Mouse (Mus musculus) liver (tissue): ENCODE measurements around the gene AI597479.
"Not testable (repeated sequence)": the region's sequence is repeated elsewhere in the genome, so short reads cannot be mapped to it uniquely, and the experiment has no call there.

Experiments used
- DNase-seq: peaks from one replicate; pipeline ENCODE4 v3.0.0-alpha.2; 2020; ENCODE audit warnings: mixed read lengths

The AI597479 gene

DNA sequence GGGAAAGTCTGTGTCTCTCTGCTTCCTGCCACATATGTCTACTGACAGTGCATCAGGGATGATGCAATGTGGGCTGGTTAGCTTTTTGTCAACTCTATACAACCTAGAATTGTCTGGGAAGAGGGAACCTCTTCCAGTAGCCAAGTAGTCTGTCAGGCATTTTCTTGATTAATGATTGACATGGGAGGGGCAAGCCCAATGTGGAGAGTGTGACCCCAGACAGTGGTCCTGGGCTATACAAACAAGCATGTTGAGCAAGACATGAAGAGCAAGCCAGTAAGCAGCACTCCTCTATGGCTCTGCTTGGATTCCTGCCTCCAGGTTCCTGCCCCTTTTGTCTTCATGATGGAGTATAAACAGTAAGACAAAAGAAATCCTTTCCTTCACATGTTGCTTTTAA is 28.7 kb downstream of the AI597479 start:
- no peak for DNase-seq

- DNase-seq: no peak
These were observed 29.5 kb downstream of the AI597479 start for GRCm38 (mm10) chr1:43127820-43128610.

GRCm38 (mm10) chr1:43130219-43130981 is 31.9 kb downstream of the AI597479 start:
- DNase-seq: no peak

- DNase-seq: no peak
These were observed 33.1 kb downstream of the AI597479 start for GRCm38 (mm10) chr1:43131591-43131990.

DNA sequence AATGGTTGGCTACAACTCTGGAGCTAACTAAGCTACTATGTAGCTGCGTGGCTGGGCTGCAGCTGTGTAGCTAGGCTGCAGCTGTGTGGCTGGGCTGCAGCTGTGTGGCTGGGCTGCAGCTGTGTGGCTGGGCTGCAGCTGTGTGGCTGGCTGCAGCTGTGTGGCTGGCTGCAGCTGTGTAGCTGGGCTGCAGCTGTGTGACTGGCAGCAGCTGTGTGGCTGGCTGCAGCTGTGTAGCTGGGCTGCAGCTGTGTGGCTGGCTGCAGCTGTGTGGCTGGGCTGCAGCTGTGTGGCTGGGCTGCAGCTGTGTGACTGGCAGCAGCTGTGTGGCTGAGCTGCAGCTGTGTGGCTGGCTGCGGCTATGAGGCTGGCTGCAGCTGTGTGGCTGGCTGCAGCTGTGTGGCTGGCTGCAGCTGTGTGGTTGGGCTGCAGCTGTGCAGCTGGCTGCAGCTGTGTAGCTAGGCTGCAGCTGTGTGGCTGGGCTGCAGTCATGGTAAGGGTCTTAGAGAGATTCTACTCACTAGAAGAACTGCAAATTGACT is 38.0 kb downstream of the AI597479 start:
- DNase-seq: not testable (repeated sequence)

- no peak for DNase-seq
These were observed 38.8 kb downstream of the AI597479 start for GRCm38 (mm10) chr1:43137334-43137733.

- peak; percentile 19 for DNase-seq
These were observed 39.8 kb downstream of the AI597479 start for GRCm38 (mm10) chr1:43138268-43138812.

DNA sequence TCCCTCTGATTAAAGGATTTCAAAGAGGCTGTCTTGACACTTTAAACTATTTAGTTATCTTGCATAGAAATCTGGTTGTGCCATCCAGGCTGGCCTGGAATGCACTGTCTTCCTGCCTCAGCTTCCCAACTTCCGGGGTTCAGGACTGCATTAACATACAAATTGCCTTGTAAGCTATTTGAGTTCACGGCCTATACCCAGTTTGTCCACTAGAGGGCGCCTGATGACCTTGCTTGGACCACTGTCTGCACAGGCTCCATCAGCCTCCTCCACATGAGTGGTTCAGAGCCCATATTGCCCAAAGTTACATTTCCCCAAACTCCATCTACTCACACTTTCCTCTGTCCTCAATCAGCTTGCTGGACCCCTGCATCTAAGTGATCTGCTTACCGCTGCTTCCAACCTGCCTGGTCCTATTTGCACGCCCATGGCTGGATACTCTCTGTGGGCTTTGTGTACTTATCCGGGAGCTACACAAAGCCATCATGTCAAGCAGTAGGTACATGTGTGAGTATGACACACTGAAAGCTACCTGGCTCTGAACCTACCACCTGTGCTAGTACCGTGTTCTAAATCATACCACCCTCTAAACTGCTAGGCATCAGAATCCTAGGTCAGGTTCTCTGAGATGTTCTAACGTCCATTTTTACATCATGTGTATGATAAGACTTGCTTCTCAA is 41.2 kb downstream of the AI597479 start:
- peak; percentile 85 for DNase-seq

DNA sequence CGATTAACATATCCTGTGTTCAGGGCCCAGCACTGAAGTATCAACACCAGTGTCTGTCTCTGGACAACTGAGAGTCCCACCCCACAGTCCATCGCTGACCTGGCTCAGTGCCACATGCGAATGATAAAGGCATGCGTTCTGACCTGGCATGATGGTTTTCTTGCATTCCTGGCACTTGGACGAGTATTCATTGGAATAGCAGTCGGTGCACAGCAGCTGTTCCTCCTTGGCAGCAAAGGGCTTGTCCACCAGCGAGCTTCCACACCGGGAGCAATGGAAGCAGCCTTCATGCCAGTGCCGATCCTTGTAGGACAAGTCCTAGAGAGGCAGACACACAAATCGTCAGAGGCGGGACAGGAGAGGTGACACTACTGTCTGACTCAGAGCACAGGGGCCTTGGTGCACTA is 43.0 kb downstream of the AI597479 start:
- DNase-seq: no peak

GRCm38 (mm10) chr1:43142849-43143248 is 44.3 kb downstream of the AI597479 start:
- DNase-seq: no peak

DNA sequence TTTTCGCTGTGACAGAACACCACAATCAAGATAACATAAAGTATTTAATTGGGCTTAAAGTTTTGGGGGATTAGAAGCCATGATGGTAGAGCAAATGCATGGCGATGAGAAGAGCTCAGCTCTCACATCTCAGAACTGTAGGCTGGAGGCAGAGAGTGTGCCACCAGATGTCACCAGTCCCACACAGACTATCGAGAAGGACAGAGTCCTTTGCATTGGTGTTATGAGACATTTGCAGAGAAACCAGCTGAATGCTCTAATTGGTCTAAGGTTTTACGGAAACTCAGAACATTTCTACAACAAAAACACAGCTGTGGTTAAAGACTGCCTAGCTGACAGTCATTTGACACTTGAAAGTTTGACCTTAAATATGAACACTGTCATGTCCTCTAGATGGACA is 44.8 kb downstream of the AI597479 start:
- DNase-seq: no peak

- no peak for DNase-seq
These were observed 45.3 kb downstream of the AI597479 start for GRCm38 (mm10) chr1:43143791-43144190.

DNA sequence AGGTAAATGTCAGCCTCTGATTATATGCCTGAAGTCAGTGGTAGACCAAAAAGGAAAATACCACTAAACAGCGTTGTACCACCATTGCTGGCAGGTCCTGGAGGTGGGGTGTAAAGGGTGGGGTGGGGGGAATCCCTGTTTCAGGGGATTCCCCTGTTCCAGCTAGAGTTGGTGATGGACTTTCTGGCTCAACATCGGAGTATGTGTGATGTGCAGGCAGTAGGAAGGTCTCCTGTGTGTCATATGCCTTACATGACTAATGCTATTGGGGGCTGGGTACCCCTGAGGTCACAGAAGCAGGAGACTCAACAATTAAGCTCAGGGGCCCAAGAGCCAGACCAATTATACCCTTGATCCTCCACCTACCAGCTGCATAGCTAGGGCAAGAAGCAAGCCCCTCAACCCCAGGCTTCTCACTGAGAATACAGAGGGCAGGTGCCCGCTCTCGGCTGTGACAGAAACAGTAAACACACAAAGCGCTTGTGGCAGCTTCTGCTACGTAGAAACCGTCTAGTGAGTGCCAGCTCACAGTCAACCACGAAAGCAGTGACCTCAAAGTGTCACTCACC is 45.9 kb downstream of the AI597479 start:
- no peak for DNase-seq

DNA sequence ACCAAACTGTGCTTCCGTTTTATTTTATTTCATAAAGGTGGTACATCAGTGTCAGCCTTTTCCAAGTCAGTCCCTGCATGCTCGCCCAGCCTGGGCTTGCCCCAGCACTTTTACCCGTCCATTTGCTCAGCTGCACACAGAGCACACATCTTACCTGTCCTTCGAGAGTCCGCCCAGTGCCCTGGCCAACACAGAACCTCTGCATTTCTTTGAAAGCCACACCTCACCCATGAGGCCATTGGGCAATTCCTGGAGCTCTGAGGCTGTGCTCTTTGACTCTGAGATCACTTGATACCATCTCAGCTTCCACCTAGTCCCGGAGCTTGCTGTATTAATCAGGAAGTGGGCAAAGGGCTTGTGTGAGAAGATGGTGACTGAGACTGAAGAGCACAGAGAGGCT is 46.9 kb downstream of the AI597479 start:
- no peak for DNase-seq

- DNase-seq: no peak
These were observed 49.0 kb downstream of the AI597479 start for GRCm38 (mm10) chr1:43147474-43147873.

DNA sequence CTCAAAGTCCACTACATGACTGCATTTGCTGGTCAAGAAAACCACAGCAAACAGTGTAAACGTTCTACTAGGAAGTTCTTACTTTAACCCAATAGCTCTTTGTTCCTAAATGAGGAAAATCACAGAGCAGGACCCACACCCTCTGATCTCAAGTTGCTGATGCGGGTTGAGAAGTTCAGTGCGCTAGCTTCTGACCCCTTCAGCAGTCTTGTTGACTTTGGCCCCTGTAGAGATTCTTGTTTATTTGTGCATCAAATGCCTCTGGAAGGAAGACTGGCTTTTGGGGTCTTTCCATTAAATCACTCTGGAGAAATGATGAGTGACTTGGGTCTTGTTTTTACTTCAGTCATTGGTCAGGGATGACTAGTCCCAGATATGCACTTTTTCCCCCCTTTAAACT is 51.7 kb downstream of the AI597479 start:
- no peak for DNase-seq

DNA sequence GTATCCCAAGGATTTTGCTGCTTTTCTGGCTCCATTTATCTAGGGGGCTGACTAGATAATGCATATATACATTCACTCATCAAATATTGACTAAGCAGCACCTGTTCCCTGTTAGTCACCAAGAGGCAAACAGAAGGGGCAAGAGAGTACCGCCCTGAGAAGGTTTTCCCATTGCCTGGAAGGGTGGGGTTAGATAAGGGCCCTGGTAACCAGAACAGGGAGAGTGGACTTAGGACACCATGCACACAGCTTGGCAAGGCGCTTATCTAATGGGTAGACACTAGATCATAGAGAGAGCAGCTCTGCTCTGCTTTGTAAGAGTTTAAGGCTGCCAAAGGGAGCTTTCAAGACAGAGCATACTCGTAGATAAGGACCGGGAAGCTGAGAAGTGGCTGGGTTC is 54.1 kb downstream of the AI597479 start:
- DNase-seq: no peak

DNA sequence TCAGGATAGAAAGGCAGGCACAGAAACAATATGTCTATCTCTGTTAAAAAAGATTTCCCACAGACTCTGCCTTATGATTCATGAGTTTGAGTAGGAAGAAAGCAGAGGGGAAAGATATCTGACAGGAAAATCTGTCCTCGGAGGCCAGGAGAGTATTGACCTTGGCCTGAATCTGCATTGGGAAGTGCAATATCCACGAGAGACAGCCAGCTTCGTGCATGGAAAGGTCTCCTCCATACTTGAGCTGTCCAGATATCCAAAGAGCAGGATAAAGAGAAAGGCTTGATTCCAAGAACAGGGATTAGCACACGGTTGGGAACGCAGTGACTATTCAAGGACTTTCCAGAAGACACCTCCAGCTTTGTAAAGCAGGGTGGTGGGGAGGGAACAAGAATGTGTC is 55.0 kb downstream of the AI597479 start:
- DNase-seq: no peak

GRCm38 (mm10) chr1:43154491-43154890 is 56.0 kb downstream of the AI597479 start:
- DNase-seq: no peak

DNA sequence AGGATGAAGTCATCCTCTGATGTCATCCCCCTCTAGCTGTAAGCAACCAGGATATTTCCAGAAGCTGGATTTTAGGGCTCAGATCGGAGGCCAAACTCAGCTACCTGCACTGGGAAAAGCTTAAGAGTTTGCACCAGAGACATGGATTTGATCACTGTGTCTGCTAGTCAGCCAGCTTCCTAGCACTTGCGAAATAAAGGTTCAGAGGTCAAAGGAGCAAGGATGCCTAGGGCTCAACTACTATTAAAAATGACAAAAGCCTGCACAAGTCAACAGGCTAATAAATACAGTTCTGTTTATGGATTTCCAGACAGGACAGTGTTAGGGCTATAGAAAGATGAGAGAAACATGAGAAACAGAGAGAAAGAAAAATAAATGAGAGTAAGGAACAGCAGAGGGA is 59.4 kb downstream of the AI597479 start:
- DNase-seq: no peak

DNA sequence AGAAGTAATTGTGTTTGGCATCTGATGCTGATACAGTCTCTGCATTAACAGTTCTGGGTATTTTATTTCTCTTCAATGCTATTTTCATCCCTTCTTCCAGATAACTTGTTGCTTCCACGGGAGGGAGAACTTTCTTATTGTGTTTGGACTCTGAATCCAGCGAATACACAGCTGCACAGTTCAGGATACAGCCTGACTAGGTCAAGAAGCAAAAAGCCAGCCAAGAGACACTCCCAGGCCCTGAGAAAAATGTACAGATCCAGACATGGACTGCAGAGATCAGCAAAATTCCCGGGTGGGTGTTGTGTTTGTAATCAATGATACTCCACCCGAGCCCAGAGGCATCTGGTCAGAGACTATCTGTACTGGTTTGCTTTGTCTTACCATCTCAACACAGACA is 60.9 kb downstream of the AI597479 start:
- DNase-seq: no peak

DNA sequence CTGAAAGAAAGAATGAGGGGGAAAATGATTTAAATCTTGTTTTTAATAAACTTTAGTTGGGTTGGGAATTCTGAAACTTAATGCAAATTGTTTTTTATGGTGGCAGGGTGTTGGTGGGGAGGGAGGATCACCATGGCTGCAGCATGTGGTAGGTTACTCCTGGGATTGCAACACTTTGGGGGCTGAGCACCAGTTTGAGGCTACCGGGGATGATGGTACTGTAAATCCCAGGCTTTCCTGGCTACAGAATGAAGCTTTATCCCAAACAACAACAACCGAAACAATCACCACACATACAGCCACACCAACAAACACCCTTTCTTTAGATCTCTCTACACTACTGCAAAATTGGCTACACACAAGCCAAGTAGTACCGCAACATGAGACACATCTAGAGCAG is 63.9 kb downstream of the AI597479 start:
- DNase-seq: no peak

GRCm38 (mm10) chr1:43163084-43163466 is 64.6 kb downstream of the AI597479 start:
- no peak for DNase-seq
